Mouse (Mus musculus) frontal cortex, postnatal 10 days (tissue): ENCODE measurements around the gene Rnf220.

ENCODE experiments used
- DNase-seq, 2 experiments: peaks; one replicate each; pipeline ENCODE4 v3.0.0; 2022; ENCODE audit warnings: low spot score in 2 of 2, mixed read lengths in 1 of 2

The Rnf220 gene

DNA sequence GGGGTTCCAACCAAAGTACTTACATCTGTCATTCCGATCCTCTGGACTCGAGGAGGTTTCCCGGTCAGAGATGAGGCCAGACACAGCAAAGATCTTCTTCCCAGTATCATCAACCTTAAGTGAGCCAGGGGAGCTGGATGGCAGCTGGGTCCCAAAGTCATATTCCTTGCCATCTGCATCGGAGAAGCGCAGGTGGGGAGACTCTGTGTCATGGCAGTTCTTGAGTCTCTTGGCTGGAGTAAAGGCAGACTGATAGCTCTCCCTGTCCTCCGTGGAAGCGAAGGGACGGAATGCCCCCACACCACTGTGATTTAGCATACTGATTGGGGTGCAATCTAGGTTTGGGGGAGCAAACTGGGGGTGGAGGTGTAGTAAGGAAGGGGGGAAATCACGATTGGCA is 7.3 kb downstream of the Rnf220 start:
- no peak for DNase-seq

DNA sequence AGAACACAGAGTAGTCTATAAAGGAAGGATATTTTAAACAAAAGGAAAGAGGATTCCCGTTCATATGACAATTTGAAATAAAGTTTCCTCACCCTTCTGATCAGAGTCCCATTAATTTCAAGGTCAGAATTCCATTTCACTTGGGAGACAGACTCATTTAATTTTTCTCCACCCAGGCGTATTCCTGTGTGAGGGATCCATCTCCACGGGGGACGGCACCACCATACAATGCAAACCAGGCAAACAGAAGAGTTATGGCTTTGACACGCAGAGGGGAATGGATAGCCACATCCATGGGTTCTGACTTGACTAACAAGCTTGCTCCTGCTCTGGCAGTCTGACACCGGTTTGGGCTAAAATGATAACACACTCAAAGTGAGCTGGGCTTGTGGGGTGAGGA is 9.4 kb downstream of the Rnf220 start:
- no peak for DNase-seq

DNA sequence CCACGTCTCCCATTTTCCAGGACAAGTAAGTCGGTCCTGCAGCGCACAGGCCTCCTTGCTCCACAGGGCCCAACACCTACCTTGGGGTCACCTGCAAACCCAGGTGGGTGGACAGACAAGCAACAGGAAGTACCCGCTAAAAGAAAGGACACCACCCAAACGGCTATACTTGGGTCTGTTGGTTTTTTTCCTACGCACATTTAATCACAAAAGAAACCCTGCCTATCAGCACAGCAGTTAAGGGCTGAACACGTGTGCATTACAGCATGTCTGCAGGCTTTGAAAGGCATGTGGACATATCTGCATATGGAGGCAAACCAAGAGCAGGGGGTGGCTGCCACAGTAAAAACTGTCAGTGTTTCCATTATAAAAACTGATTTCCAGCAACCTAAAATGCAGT is 10.7 kb downstream of the Rnf220 start:
- DNase-seq, result no peak

DNA sequence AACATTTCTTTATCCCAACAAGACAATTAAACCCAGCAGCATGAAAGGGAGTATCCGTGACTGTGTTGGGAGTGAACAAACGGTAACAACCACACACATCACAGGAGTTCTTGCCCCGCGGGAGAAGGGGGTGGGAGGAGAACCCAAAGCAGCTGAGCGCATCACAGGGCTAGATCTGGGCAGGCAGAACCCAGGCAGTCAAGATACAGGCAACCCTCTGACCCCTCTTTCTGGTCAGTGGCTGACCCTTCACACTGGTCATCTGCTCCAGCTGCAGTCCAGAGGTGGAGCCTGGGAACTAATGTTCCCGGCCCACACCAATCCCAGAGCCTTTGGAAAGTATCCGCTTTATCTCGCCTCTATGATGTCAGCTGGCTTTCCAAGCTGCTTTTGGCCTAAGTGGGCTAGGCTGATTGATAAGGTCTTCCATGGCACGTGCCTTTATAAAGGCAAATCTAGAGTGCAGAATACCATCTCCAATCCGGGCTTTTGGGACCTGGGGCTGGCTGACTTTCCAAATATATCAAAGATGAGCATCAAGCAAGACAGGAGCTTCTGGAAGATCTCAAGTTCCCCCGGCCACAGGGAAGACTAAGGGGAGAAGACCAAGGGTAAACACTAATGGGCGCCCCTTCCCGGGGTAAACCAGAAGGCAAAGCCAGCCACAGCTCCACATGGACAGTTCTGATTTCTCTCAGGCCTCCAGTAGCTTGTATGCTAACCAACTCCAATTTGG is 11.6 kb downstream of the Rnf220 start:
- no peak for DNase-seq

DNA sequence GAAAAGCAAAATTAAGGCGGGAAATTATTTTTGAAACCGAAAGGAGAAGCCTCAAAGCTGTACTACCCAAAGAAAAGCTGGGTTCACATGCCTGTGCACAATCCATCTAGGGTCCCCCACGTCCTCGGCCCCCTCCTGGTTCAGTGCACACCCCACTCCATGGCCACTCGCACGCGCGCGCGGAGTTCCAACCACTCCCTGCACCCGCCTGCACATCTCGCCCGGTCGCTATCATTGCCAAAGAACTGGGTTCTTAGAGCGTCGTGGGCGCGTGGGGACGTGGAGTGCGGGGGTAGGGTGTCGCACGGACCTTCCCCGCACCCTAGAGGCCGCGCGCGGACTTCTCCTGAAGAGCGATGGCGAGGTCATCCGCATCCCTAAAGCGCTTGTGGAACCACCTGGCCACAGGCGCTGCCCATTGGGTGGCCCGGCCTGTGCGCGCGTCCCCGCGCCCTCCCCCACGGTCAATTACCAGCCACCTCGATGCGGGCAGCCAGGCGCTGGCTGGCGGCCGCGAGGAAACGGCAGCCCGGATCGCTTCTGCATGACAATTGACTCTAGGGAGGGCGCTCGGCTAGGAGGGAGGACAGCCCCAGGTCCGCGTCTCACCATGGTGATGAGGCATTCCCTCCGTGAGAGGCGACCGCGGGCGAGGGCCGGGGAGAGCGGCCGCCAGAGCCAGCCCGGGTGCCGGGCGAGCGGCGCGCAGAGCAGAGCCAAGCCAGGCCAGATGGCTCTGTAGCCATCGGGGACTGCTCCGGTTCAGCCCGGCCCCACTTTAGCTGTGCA is 12.4 kb downstream of the Rnf220 start:
- DNase-seq, result peak in 1 of 2 experiments; percentile 43

DNA sequence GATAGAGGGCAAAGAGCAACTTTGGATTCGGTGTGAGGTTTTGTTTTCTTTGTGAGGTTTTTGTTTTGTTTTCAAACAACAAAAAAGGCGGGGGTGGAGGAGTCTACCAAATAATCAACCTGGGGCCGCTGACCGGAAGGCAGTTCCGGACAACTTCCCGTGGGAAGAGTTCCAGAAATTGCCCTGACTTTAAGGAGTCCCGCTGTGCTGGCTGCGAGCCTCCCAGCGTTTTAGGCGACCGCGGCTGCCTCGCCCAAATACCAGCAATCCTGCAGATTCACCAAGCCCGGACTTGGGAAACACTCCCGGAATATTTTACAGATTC is 13.0 kb downstream of the Rnf220 start:
- peak in 1 of 2 experiments; percentile 15 for DNase-seq

DNA sequence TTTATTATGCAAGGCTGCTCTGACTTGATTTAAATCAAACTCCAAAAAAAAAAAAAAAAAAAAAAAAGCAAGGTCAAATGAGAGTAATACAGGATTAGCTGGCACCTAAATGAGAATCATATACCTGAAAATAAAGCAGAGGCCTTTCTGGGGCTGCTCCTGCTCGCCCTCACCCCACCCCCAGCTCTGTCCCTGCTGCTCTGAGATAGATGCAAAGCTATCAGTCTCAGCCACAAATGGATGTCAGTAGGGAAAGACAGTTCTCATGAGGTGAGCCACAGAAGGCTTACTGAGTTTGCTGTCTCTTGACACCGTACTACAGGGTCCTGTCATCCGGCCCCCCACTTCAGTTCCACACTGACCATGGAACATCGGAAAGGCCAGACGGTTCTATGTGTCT is 14.7 kb downstream of the Rnf220 start:
- no peak for DNase-seq

DNA sequence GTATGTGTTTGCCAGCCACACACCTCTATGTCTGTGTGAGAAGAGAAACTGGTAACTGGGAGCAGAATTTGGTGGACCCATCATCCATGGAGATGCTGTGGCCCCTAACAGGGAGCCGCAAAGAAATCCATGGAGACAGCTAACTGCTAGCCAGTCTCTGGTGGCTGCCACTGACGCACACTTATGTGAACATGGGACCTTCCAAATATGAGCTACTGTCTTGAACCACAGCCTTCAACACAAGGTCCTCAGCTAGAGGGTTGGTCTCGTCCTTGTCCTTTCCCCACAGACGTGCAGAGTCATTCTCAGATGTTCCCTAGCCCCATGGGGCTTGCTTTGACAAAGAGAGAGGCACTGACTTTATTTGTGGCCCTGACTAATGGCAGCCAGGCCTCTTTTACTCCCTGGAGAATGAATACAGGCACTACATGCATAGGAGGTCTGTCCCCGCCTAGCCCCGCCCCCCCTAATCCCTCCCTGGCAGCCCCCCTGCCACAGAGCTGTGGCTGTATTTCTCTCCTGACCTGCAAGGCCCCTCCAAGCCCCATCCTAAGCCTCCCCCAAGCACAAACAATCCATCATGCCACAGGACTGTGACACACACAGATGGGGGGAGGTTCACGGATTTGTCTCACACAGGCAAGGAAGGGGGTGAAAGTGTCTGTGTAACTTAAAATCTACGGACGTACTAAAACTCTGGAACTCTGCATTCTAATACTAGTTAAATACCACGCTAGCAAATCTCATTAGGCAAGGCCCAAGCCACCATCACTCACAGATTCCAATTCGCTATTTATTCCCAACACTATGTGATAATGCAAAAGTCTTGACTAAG is 16.0 kb downstream of the Rnf220 start:
- DNase-seq, result no peak

DNA sequence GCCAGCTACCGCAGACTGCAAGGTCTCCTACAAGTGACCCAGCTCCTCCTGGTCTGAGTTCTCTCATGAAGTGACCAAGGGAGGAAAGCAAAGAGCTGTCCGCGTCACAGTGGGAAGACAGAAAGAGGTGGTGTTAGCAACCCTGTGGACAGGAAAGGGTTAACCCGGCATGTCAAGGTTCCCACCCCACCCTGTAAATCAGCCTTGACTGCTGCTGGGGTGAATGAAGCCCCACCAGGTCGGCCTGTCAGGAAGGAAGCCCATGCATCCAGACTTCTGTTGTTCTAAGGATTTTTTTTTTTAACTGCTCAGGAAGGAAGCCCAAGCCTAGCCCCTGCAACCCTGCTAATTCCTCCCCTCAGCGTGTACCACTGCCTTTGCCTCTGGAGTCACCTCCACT is 16.9 kb downstream of the Rnf220 start:
- no peak for DNase-seq

DNA sequence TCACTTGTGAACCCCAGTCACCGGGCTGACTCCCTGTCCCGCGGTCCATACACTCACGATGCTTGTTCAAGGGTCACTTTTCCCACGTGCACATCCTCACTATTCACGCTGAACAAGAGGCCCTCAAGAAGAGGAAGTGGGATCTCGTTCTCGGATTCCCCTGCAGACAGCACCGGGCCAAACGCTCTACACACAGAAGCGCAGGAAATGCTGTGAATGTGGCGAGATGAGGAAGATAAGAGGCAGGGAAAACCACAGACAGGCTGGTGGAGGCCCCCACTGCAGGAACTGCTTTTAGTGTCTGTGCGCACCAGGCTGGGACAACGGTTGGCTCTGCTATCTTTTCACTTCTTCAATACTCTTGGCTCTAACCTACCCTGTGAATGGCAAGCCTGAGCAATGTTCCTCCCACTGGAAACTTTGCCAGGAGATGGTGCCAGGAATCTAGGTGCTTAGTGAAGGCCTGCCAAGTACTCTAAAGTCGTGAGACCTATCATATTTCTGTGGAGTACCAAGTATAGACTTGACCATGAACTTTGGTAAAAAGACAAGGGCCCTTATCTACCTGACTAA is 18.7 kb downstream of the Rnf220 start:
- no peak for DNase-seq

DNA sequence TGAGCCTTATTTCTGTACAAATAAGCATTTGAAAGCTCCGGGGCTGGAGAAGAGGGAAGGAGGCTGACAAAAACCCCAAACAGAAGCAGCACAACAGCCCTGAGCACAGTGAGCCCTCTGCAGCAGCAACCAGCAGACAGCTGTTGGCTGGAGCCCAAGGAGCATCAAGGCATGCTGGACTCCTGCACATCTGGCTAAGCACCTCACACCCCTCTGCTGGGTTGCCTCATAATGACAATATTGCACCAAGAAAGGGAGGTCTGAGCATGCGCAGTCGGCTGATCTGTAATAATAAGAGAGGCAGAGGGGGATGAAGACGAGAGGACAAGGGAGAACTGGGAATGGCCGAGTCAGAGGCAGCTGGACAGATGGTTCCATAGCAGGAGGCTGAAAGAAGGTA is 19.5 kb downstream of the Rnf220 start:
- DNase-seq, result no peak

DNA sequence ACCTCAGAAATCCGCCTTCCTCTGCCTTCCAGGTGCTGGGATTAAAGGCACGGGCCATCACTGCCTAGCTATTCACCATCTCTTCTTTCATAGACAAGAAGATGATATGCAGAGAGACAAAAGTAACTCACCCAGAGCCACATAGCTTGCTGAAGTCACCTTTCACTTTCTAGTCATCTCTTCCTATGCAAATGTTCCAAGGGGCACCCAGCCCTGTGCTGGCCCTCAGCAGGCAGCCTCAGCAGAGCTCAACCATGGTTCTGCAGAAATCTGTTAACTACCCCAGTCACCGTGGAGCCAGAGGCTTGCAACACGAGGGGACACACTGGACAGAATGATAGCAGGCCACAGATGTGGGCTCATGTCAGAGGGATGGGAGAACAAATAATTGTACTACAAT is 20.1 kb downstream of the Rnf220 start:
- DNase-seq, result no peak

DNA sequence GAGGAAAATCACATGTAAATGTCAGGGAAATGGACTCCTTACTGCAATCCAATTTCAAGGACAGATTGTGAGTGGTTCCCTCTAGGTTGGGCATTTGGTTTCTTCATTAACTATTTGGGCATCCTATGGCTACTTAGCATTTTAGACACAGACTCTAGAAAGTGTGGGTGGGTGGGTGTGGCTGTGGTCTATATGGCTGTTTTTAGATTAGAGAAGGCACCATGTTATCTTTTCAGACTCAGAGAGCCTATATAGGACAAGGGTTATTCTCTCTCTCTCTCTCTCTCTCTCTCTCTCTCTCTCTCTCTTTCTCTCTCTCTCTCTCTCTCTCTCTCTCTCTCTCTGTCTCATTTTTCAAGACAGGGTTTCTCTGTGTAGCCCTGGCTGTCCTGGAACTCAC is 20.5 kb downstream of the Rnf220 start:
- DNase-seq, result no peak

DNA sequence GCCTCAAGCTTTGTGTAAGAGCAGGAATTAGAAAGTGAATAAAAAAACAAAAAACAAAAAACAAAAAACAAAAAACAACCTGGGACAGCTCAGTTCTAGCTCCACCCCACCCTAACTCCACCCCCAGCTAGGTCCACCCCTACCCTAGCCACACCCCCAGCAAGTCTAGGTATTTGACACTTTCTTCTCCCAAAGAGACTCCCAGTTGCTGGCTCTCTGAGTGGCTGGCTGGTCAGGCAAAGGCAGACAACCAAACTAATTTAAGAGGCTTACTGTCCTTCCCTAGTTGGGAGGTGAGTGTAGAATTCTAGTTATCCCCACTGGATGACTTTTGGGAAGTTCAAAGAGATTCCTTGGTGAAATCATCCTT is 22.9 kb downstream of the Rnf220 start:
- no peak for DNase-seq

DNA sequence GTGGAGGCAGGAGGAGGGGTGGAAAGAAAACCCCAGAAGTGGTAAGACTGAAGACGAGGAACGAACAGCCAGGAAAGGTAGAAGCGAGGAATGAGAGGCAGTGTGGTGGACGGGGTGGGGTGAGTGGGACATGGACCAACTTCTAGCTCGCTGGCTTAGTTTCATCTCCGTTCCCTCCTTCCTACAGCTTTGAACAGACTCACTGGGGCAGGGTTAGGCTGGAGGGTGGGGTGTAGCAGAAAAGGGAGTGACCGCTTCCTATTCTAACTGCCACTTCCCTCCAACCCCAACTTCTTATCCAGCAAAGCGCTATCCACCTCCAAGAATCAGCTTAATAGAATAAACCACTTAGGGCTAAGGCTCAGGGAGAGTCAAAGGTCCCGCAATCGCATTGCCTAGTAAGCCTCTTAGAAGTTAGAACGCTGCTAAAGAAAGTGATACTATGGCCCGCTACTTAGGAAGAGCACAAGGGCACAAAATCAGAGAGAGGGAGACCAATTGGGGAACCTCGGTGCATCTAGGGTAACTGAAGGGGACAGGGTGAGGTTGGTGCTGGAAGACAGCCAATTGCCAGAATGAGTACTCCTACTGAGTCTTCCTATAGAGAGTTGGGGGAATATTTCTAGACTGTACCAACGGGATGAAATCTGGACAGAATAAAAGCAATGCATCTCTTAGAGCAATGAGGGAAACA is 23.4 kb downstream of the Rnf220 start:
- no peak for DNase-seq

DNA sequence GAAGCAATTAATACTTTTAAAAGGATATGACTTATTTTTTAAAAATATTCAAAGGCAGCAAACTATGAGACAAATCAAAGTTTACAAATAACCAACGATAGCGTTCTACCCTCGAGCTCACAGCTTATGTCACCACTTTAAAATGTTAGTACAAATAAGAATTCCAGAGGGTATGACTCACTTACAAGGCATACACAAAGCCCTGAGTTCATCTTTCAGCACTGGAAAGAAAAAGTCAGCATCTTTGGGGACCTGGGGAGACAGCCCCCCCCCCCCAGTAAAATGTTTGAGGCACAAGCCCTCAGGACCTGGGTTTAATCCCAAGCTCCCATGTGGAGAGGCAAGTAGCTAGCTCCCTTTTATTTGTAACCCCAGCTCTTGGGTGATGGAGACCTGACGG is 27.4 kb downstream of the Rnf220 start:
- DNase-seq, result no peak

DNA sequence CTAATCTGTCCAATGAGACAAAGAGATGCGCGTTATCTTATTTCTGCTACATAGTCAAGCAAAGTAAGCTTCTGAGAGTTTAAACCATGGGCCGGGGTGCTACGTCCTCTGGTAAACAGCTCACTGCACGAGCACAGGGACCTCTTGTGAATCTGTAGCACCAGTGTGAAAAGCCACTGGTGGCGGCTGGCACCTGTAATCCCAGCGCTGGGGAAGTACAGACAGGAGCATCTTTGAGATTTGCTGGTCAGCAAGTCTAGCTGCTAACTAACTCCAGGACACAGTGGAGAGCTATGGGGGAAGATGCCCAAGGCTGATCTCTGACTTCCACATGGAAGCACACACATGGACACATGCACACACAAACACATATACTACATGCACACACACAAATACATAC is 28.9 kb downstream of the Rnf220 start:
- no peak for DNase-seq

DNA sequence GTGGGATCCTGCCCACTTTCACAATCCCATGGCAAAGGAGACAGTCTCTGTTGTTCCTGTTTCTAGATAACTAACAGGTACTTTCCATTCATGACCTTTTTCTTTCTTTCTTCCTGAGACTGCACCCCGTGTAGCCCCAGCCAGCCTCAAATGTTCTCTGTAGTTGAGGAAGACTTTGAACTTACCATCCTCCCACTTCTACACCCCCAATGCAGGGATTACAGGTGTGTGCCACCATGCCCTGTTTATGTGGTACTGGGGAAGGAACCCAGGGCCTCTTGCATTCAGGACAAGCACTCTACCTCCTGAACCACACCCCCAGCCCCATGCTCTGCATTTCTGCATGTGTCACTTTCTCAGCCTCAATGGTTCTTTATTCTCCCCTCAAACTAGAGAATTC is 47.7 kb downstream of the Rnf220 start:
- DNase-seq, result no peak

DNA sequence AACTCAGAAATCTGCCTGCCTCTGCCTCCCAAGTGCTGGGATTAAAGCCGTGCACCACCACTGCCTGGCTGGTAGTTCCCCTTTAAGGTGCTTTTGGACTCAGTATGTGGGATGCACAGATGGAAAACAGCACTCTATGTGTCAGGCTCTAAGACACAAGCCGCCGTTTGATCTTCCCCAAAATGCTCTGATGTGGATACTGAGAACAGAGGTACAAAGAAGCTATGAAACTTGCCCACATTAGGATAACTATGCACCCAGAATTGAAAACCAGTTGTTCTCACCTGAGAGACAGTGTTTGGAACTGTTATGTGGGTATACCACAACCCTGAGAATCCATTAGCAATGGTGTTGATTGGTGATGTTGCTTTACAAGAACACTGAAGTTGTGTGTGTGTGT is 48.9 kb downstream of the Rnf220 start:
- DNase-seq, result no peak

DNA sequence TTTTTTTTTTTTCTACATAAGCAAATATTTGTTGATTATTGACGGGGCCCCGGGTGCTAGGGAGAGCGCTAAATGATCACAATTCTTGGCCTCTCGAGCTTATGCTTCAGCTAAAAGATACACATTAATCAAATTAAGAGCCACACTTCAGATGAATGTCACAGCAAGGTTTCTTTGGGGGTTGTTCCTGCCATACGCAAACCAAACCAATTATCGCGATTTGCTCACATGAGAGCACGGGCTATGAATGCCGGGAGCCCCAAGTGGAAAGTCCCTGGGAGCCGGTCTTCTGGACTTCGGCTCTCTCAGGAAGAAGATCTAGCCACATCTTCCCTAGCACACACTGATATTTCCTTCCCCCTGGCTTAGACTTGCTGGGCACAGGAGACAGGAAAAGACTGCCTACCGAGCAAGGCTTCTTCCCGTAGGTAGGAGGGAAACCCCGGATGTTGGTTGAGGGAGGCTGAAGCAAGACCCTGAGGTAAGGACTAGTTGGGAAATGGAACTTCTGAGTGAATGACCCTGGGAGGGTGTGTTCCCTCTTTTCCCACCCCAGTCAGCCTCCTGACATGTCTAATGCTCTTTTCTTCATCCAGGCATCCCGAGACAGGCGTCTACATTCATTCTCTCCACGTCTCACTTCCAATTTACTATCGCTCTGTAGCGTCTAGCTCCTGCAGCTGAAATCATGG is 51.2 kb downstream of the Rnf220 start:
- DNase-seq, result no peak

DNA sequence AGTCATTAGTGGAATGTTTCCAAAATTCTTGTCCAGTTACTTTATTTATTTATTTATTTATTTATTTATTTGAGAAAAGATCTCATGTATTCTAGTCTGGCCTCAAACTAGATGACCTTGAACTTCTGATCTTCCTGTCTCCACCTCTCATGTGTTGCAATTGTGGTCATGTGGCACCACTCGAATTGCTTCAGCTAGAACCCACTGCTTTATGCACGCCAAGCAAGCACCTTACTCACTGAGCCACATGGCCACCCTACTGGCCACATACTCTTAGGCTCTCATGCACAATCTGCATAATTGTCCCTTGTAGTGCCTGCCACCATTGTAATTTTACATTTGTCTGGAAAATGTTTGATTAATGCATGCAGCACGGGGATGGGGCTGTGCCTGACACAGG is 57.9 kb downstream of the Rnf220 start:
- no peak for DNase-seq
